Comparison of ENCODE assay signal across 22 mouse cellular contexts in the genomic region with DNA sequence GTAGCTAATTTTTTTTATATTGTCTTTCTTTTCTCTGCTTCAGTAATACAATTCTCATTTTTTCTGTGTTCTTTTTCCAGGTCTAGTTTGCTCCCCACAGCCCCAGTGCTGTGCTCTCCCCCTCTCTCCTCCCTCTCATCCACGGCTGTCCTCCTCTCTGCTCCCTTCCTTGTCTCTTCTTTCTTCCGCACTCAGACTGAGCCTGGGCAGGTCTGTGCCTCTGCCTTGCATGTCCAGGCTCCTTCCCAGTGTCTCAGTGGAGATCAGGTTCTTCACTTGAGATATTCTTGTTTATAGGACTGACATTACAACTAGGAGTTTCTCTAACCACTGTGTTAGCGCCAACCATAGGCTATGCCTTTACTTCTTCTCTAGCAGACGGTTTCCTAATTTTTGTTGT. TPM values are rescaled to one million over a fixed set of nuclear protein-coding genes. Genes with fewer than 3 reads are reported as not detected.
"Had no signal": no experiment of that assay in that cellular context is flagged by ENCODE, and none has a peak within 500 bp of the region (broad histone marks: within the 10 kb centered on the region; RNA-seq: fewer than 3 reads in every experiment).

No protein-coding gene starts in this region.

- H3K36me3 ChIP-seq: midbrain, embryonic 10.5 days; midbrain, embryonic 12.5 days; neural tube, embryonic 13.5 days; neural tube, embryonic 15.5 days had no signal

- H3K4me1 ChIP-seq: midbrain, embryonic 12.5 days; neural tube, embryonic 13.5 days; neural tube, embryonic 15.5 days had no signal

- H3K27me3 ChIP-seq: midbrain, embryonic 12.5 days; neural tube, embryonic 13.5 days; neural tube, embryonic 15.5 days had no signal

- ATAC-seq: midbrain, embryonic 16.5 days had no signal

- H3K4me2 ChIP-seq: lung, embryonic 14.5 days; midbrain, embryonic 12.5 days; neural tube, embryonic 13.5 days; neural tube, embryonic 15.5 days had no signal

- H3K9ac ChIP-seq: lung, embryonic 14.5 days; midbrain, embryonic 12.5 days; neural tube, embryonic 13.5 days; neural tube, embryonic 15.5 days had no signal

- H3K4me3 ChIP-seq: midbrain, embryonic 10.5 days; midbrain, embryonic 12.5 days; myocyte; neural tube, embryonic 13.5 days; neural tube, embryonic 15.5 days had no signal

- H3K9me3 ChIP-seq: midbrain, embryonic 10.5 days; midbrain, embryonic 12.5 days; neural tube, embryonic 13.5 days; neural tube, embryonic 15.5 days had no signal

- H3K27ac ChIP-seq: midbrain, embryonic 10.5 days; midbrain, embryonic 12.5 days; neural tube, embryonic 13.5 days; neural tube, embryonic 15.5 days had no signal

- DNase-seq: lung, adult 18-20 months; lung, embryonic 14.5 days; lung, postnatal 10 days; lung, postnatal 4 days; midbrain, embryonic 14.5 days; right cerebral cortex, adult 18-20 months; right cerebral cortex, postnatal 25 days; right cerebral cortex, postnatal 4 days; spleen, adult 18-20 months; thymus, adult 18-20 months; thymus, postnatal 14 days; thymus, postnatal 36 days had no signal

RNA-seq across cellular contexts. Expression of gene Prss48, which starts 7.6 kb away (rescaled TPM):
- polyA plus RNA-seq: midbrain, embryonic 10.5 days; midbrain, embryonic 12.5 days; midbrain, embryonic 14.5 days; midbrain, embryonic 16.5 days; myocyte; neural tube, embryonic 11.5 days; neural tube, embryonic 13.5 days; neural tube, embryonic 15.5 days; small intestine, adult 2 months; stomach, embryonic 16.5 days; thymus, postnatal 0 days had no signal
